Mouse (Mus musculus) MEL (cell line): ENCODE results near the gene Coro7. TPM values are rescaled to one million over a fixed set of nuclear protein-coding genes. Genes with fewer than 3 reads are reported as not detected.

Source experiments
- DNase-seq: peaks from one replicate; pipeline ENCODE4 v3.0.0; 2011; ENCODE audit warnings: low read depth, low spot score
- H3K27ac ChIP-seq: 2 replicates; pipeline ENCODE4 v1.5.1; 2012; ENCODE audit warnings: low read depth, mild to moderate bottlenecking, control low read depth, low read length, moderate library complexity; ENCODE audit not compliant: control insufficient read depth
- H3K27me3 ChIP-seq, 2 experiments: fragments of 150-350 bp in 1 of 2; sonication (generic) in 1 of 2; 2 replicates each; pipeline ENCODE4 v1.6.1; 2012; ENCODE audit warnings: low read length in 2 of 2, mild to moderate bottlenecking in 2 of 2, improper control_type of control experiment in 1 of 2, moderate library complexity in 1 of 2; ENCODE audit not compliant: insufficient read depth in 2 of 2, control insufficient read depth in 1 of 2
- H3K36me3 ChIP-seq, 2 experiments: 2 replicates each; pipeline ENCODE4 v1.6.1; 2012 to 2014; ENCODE audit warnings: low read length in 2 of 2, improper control_type of control experiment in 1 of 2, inconsistent platforms in 1 of 2, mild to moderate bottlenecking in 1 of 2; ENCODE audit not compliant: insufficient read depth in 2 of 2, control insufficient read depth in 1 of 2
- H3K4me1 ChIP-seq, 2 experiments: fragments of 150-350 bp in 1 of 2; sonication (generic) in 1 of 2; 2 replicates each; pipeline ENCODE4 v1.6.1; 2012; ENCODE audit warnings: low read length in 2 of 2, improper control_type of control experiment in 1 of 2, mild to moderate bottlenecking in 1 of 2; ENCODE audit not compliant: insufficient read depth in 2 of 2, control insufficient read depth in 1 of 2
- H3K4me3 ChIP-seq, 2 experiments: fragments of 150-350 bp in 1 of 2; sonication (generic) in 1 of 2; 2 replicates each; pipeline ENCODE4 v1.5.1; 2012; ENCODE audit warnings: low read depth in 2 of 2, low read length in 2 of 2, mild to moderate bottlenecking in 2 of 2, moderate library complexity in 2 of 2, control low read depth in 1 of 2, improper control_type of control experiment in 1 of 2; ENCODE audit not compliant: control insufficient read depth in 1 of 2, insufficient read depth in 1 of 2
- H3K79me2 ChIP-seq: 2 replicates; pipeline ENCODE4 v1.6.1; 2012; ENCODE audit warnings: mild to moderate bottlenecking, low read length, moderate library complexity; ENCODE audit not compliant: control insufficient read depth, poor library complexity, insufficient read depth
- H3K9ac ChIP-seq: 2 replicates; pipeline ENCODE4 v1.6.1; 2012; ENCODE audit warnings: low read depth, mild to moderate bottlenecking, control low read depth, low read length, moderate library complexity; ENCODE audit not compliant: control insufficient read depth, poor library complexity, severe bottlenecking
- H3K9me3 ChIP-seq: fragments of 150-350 bp; sonication (generic); replicated peaks from 2 replicates; pipeline ENCODE4 v1.6.1; 2012; ENCODE audit warnings: mild to moderate bottlenecking, low read length, improper control_type of control experiment, moderate library complexity; ENCODE audit not compliant: insufficient read depth
- CHD1 ChIP-seq: IDR thresholded peaks from 2 replicates; pipeline ENCODE4 v1.6.1; 2012; ENCODE audit warnings: low read depth, mild to moderate bottlenecking, inconsistent platforms, low read length, improper control_type of control experiment
- EP300 ChIP-seq, 2 experiments: IDR thresholded peaks; 2 replicates each; pipeline ENCODE4 v1.6.1; 2011; ENCODE audit warnings: improper control_type of control experiment in 2 of 2, low read length in 2 of 2, low read depth in 1 of 2, mild to moderate bottlenecking in 1 of 2
- ETS1 ChIP-seq: IDR thresholded peaks from 2 replicates; pipeline ENCODE4 v1.6.1; 2012; ENCODE audit warnings: low read depth, mild to moderate bottlenecking, inconsistent platforms, low read length, improper control_type of control experiment, moderate library complexity
- GABPA ChIP-seq: IDR thresholded peaks from 2 replicates; pipeline ENCODE4 v1.6.1; 2012; ENCODE audit warnings: low read depth, mild to moderate bottlenecking, inconsistent platforms, low read length, improper control_type of control experiment, moderate library complexity
- GATA1 ChIP-seq: IDR thresholded peaks from 2 replicates; pipeline ENCODE4 v1.6.1; 2011; ENCODE audit warnings: low read depth, low read length, improper control_type of control experiment
- MAFK ChIP-seq: IDR thresholded peaks from 2 replicates; pipeline ENCODE4 v1.6.1; 2011; ENCODE audit warnings: low read depth, mild to moderate bottlenecking, low read length, improper control_type of control experiment, borderline replicate concordance
- MAX ChIP-seq: IDR thresholded peaks from 2 replicates; pipeline ENCODE4 v1.6.1; 2011; ENCODE audit warnings: low read length, improper control_type of control experiment
- MAZ ChIP-seq: IDR thresholded peaks from 2 replicates; pipeline ENCODE4 v1.6.1; 2012; ENCODE audit warnings: low read depth, mild to moderate bottlenecking, inconsistent platforms, low read length, improper control_type of control experiment
- MYB ChIP-seq: IDR thresholded peaks from 2 replicates; pipeline ENCODE4 v1.6.1; 2011; ENCODE audit warnings: mild to moderate bottlenecking, low read depth, low read length, improper control_type of control experiment
- POLR2A ChIP-seq, 2 experiments: IDR thresholded peaks; 2 replicates each; pipeline ENCODE4 v1.6.1; 2011 to 2012; ENCODE audit warnings: low read length in 2 of 2, mild to moderate bottlenecking in 2 of 2, control low read depth in 1 of 2, improper control_type of control experiment in 1 of 2, low read depth in 1 of 2, moderate library complexity in 1 of 2; ENCODE audit not compliant: control insufficient read depth in 1 of 2, insufficient read depth in 1 of 2, poor library complexity in 1 of 2
- POLR2AphosphoS2 ChIP-seq: IDR thresholded peaks from 2 replicates; pipeline ENCODE4 v1.6.1; 2011; ENCODE audit warnings: low read length, improper control_type of control experiment
- RAD21 ChIP-seq: IDR thresholded peaks from 2 replicates; pipeline ENCODE4 v1.6.1; 2011; ENCODE audit warnings: mild to moderate bottlenecking, low read depth, low read length, improper control_type of control experiment
- RCOR1 ChIP-seq: IDR thresholded peaks from 2 replicates; pipeline ENCODE4 v1.6.1; 2012; ENCODE audit warnings: low read depth, mild to moderate bottlenecking, inconsistent platforms, low read length, improper control_type of control experiment
- SIN3A ChIP-seq: IDR thresholded peaks from 2 replicates; pipeline ENCODE4 v1.6.1; 2012; ENCODE audit warnings: low read length, improper control_type of control experiment, inconsistent platforms
- SMC3 ChIP-seq: IDR thresholded peaks from 2 replicates; pipeline ENCODE4 v1.6.1; 2011; ENCODE audit warnings: low read depth, low read length, improper control_type of control experiment
- TBP ChIP-seq: IDR thresholded peaks from 2 replicates; pipeline ENCODE4 v1.8.0; 2011; ENCODE audit warnings: low read depth, low read length, improper control_type of control experiment
- USF2 ChIP-seq, 2 experiments: IDR thresholded peaks; 2 replicates each; pipeline ENCODE4 v1.6.1; 2011 to 2012; ENCODE audit warnings: improper control_type of control experiment in 2 of 2, low read length in 2 of 2, borderline replicate concordance in 1 of 2, inconsistent platforms in 1 of 2, low read depth in 1 of 2, mild to moderate bottlenecking in 1 of 2; ENCODE audit not compliant: insufficient read depth in 1 of 2
- ZC3H11A ChIP-seq: IDR thresholded peaks from 2 replicates; pipeline ENCODE4 v1.6.1; 2012; ENCODE audit warnings: low read depth, mild to moderate bottlenecking, inconsistent platforms, low read length, improper control_type of control experiment
- ZKSCAN1 ChIP-seq: IDR thresholded peaks from 2 replicates; pipeline ENCODE4 v1.6.1; 2012; ENCODE audit warnings: low read depth, mild to moderate bottlenecking, inconsistent platforms, low read length, improper control_type of control experiment, moderate library complexity
- ZNF384 ChIP-seq: IDR thresholded peaks from 2 replicates; pipeline ENCODE4 v1.6.1; 2012; ENCODE audit warnings: low read depth, mild to moderate bottlenecking, inconsistent platforms, low read length, improper control_type of control experiment
- polyA plus RNA-seq, 2 experiments: library from polyadenylated mRNA; stranded (reverse) in 1 of 2; unstranded in 1 of 2; fragments of >175 nt in 1 of 2; fragments of >200 nt in 1 of 2; gene quantifications; 2 replicates each; pipeline versions ENCODE4 v1.2.1 to v1.2.4; 2012; ENCODE audit warnings: low replicate concordance in 2 of 2, low read depth in 1 of 2; ENCODE audit not compliant: insufficient read length in 2 of 2, insufficient read depth in 1 of 2, missing spikeins in 1 of 2
- total RNA-seq: library from RNA; depleted of rRNA; stranded (reverse); fragments of 300-350 nt; gene quantifications from 2 replicates; pipeline ENCODE4 v1.2.3, GENCODE M21; 2012

Coro7 gene
- total and polyA plus RNA-seq, 3 experiments = 9.8 to 38.3 TPM; not detected in 1

DNA sequence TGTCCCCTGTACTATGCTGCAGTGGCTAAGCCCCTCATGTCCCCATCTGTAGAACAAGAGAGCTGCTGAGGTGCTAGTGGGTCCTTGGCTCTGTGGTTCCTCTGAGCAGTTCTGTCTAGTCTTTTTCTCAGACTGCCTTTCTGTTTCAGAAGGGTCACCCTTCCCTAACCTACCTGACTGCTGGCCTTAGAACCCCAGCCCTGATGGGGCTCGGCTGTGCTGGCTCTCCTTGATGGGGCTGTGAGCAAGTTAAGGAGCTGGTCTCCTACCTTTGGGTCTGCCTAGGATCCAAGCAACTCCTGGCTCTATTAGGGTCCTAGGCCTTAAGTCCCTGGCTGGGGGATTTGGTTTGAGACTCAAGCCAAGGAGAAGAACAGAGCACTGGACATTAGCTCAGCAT lies 64.3 kb downstream of the Coro7 start:
- no peak overlapping the region for H3K27ac ChIP-seq

DNA sequence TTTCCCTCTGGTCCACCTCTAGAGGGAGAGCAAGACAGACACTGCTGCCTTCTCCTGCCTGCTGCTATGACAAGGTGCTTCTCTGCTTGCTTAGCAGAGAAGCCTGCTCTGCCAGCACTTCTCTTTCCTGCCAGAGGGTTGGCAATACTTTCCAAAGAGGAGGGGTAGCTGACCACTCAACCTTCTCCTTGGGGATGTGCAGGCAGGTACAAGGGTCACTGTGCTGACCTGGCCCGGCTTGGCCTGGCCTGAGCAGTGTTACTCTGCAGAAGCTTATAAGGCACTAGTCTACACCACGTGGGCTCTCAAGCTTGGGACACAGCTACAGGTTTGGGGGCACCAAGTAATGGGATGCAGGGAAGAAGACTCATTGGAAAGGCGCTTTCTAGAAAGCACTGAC lies 64.9 kb downstream of the Coro7 start:
- no peak for DNase-seq
- no peaks in the 10 kb centered on the region for H3K9me3 ChIP-seq
- H3K27ac ChIP-seq = no peak overlapping the region
- no peak for TF ChIP-seq ZNF384
- no peaks in the 10 kb centered on the region for H3K27me3 ChIP-seq
- H3K36me3 ChIP-seq = no peaks in the 10 kb centered on the region; a peak in 1 of 4 replicates
- no peaks in the 10 kb centered on the region for H3K4me1 ChIP-seq
- H3K9ac ChIP-seq = no peak overlapping the region
- H3K79me2 ChIP-seq = no peaks in the 10 kb centered on the region
- no peak overlapping the region for H3K4me3 ChIP-seq

More for the DNA sequence above, 64.3 kb downstream of the Coro7 start:
- Histone ChIP-seq H3K9me3 (no peaks in the 10 kb centered on the region), H3K79me2 (peaks cover 3% of the 10 kb centered on the region), H3K4me3 (no peak overlapping the region), H3K9ac (no peak overlapping the region), H3K4me1 (no peaks in the 10 kb centered on the region), H3K36me3 (no peaks in the 10 kb centered on the region; a peak in 1 of 4 replicates), H3K27me3 (no peaks in the 10 kb centered on the region)
- TF ChIP-seq RCOR1 = no peak
- no peak for TF ChIP-seq GATA1
- TF ChIP-seq POLR2AphosphoS2 = no peak
- no peak for TF ChIP-seq ETS1
- no peak for TF ChIP-seq MYB
- no peak for TF ChIP-seq USF2 (IDR thresholded peaks at IDR 0.05; ENCODE audit: borderline replicate concordance in 1 of 2, insufficient read depth in 1 of 2, low read depth in 1 of 2, low read length in 2 of 2)
- no peak for TF ChIP-seq SMC3
- TF ChIP-seq MAX = no peak
- no peak for TF ChIP-seq MAZ
- no peak for TF ChIP-seq ZKSCAN1
- no peak for TF ChIP-seq MAFK
- no peak for TF ChIP-seq GABPA
- no peak for TF ChIP-seq SIN3A
- no peak for TF ChIP-seq RAD21
- no peak for TF ChIP-seq ZC3H11A
- TF ChIP-seq TBP = no peak
- no peak; a peak in 1 of 4 replicates for TF ChIP-seq POLR2A (IDR thresholded peaks at IDR 0.05; ENCODE audit: control insufficient read depth in 1 of 2, insufficient read depth in 1 of 2, low read depth in 1 of 2, low read length in 2 of 2, poor library complexity in 1 of 2)
- no peak for TF ChIP-seq EP300 (IDR thresholded peaks at IDR 0.05; ENCODE audit: low read depth in 1 of 2, low read length in 2 of 2)
- no peak for TF ChIP-seq CHD1
- DNase-seq = no peak
